10 mouse cellular contexts compared by ENCODE assay signal in genomic region chr2:66408456-66408855, GRCm38 (mm10). TPM values are rescaled to one million over a fixed set of nuclear protein-coding genes. Genes with fewer than 3 reads are reported as not detected.
DNase-seq lines count a peak whose midpoint lies in the region; ATAC-seq and TF ChIP-seq lines count a peak whose summit lies in the region.
"Had no signal": no experiment of that assay in that cellular context is flagged by ENCODE, and none has a peak within 500 bp of the region (broad histone marks: within the 10 kb centered on the region; RNA-seq: fewer than 3 reads in every experiment).

No protein-coding gene starts in this region.

- no peak for TF ChIP-seq CTCF in E14TG2a.4 (conservative IDR thresholded peaks at IDR 0.05; ENCODE audit: low read length)
- TF ChIP-seq CTCF in stomach, postnatal 0 days (IDR thresholded peaks at IDR 0.05; ENCODE audit: low read depth), result no peak
- TF ChIP-seq CTCF in thymus, adult 2 months (IDR thresholded peaks at IDR 0.05; ENCODE audit: borderline replicate concordance, control insufficient read depth, extremely low read depth, insufficient read depth, low read length, poor library complexity), result no peak

- no peak for TF ChIP-seq EP300 in stomach, postnatal 0 days (optimal IDR thresholded peaks at IDR 0.05)

- no peaks in the 10 kb centered on the region for H3K9me3 ChIP-seq in E14TG2a.4 (ENCODE audit: low read length)
- H3K9me3 ChIP-seq in forebrain, embryonic 11.5 days (ENCODE audit: control insufficient read depth, low read length), result no peaks in the 10 kb centered on the region
- H3K9me3 ChIP-seq in stomach, postnatal 0 days (ENCODE audit: control insufficient read depth, low read length), result no peaks in the 10 kb centered on the region

- peak; percentile 7 for DNase-seq in embryo, embryonic 11 days
- no peak for DNase-seq in embryo, embryonic 9.5 days (ENCODE audit: extremely low spot score)
- no peak for DNase-seq in forebrain, embryonic 11.5 days (ENCODE audit: low spot score)
- peak; percentile 24 to 25 for DNase-seq in layer of hippocampus, postnatal 36 days
- DNase-seq in stomach, postnatal 0 days (ENCODE audit: low spot score), result no peak
- DNase-seq in thymus, adult 2 months, result no peak
- DNase-seq in natural killer cell, adult 2 months (ENCODE audit: low spot score in 2 of 2), result no peak

- H3K27ac ChIP-seq in forebrain, embryonic 11.5 days (ENCODE audit: low read depth, low read length), result no peak overlapping the region
- H3K27ac ChIP-seq in stomach, postnatal 0 days (replicated peaks), result no peak overlapping the region
- H3K27ac ChIP-seq in thymus, adult 2 months (ENCODE audit: control insufficient read depth, insufficient read depth, low read length), result no peak overlapping the region

- peaks cover 23% of the 10 kb centered on the region for H3K27me3 ChIP-seq in E14TG2a.4 (ENCODE audit: insufficient read depth, low read length)
- H3K27me3 ChIP-seq in forebrain, embryonic 11.5 days (ENCODE audit: control insufficient read depth, insufficient read depth, low read length), result peaks cover 2% of the 10 kb centered on the region; the same call in 1 of the 2 replicates
- H3K27me3 ChIP-seq in stomach, postnatal 0 days (ENCODE audit: control insufficient read depth, insufficient read depth, low read length), result no peaks in the 10 kb centered on the region
- H3K27me3 ChIP-seq in thymus, adult 2 months (ENCODE audit: control insufficient read depth, insufficient read depth, low read length), result no peaks in the 10 kb centered on the region

- H3K9ac ChIP-seq in forebrain, embryonic 11.5 days (ENCODE audit: low read length), result 0 out of 2 replicates have a peak overlapping the region, but pooled peaks have one; percentile 2
- H3K9ac ChIP-seq in stomach, postnatal 0 days (ENCODE audit: low read length), result no peak overlapping the region

- WGBS in forebrain, embryonic 11.5 days, result 34% methylated on average over 11 of the region's 11 CpGs
- 16% methylated on average over 11 of the region's 11 CpGs for WGBS in stomach, postnatal 0 days
- WGBS in thymus, adult 2 months, result 18% methylated on average over 11 of the region's 11 CpGs

- ATAC-seq in forebrain, embryonic 11.5 days (replicated peaks; ENCODE audit: low FRiP score), result no peak
- no peak for ATAC-seq in stomach, postnatal 0 days (ENCODE audit: low FRiP score, low TSS enrichment)

- H3K4me1 ChIP-seq in E14TG2a.4 (replicated peaks; ENCODE audit: low read depth, low read length), result peaks cover 16% of the 10 kb centered on the region
- no peaks in the 10 kb centered on the region; the same call in 1 of the 2 replicates for H3K4me1 ChIP-seq in forebrain, embryonic 11.5 days (replicated peaks; ENCODE audit: control insufficient read depth, insufficient read depth, low read length)
- H3K4me1 ChIP-seq in stomach, postnatal 0 days (replicated peaks; ENCODE audit: control insufficient read depth, insufficient read depth), result no peaks in the 10 kb centered on the region
- 0 out of 2 replicates have a peak, but pooled peaks cover 3% of the 10 kb centered on the region for H3K4me1 ChIP-seq in thymus, adult 2 months (replicated peaks; ENCODE audit: control insufficient read depth, insufficient read depth, low read length)

- peak overlapping the region; percentile 69; the same call in 1 of the 2 replicates for H3K4me2 ChIP-seq in forebrain, embryonic 11.5 days (ENCODE audit: low read depth, low read length, severe bottlenecking)
- peak overlapping the region; percentile 11; the same call in 1 of the 2 replicates for H3K4me2 ChIP-seq in stomach, postnatal 0 days (replicated peaks; ENCODE audit: low read depth)

- H3K36me3 ChIP-seq in E14TG2a.4 (ENCODE audit: insufficient read depth, low read length), result no peaks in the 10 kb centered on the region
- H3K36me3 ChIP-seq in forebrain, embryonic 11.5 days (ENCODE audit: control insufficient read depth, insufficient read depth, low read length), result no peaks in the 10 kb centered on the region
- H3K36me3 ChIP-seq in stomach, postnatal 0 days (ENCODE audit: control insufficient read depth, insufficient read depth, low read length), result no peaks in the 10 kb centered on the region
- no peaks in the 10 kb centered on the region for H3K36me3 ChIP-seq in thymus, adult 2 months (ENCODE audit: control insufficient read depth, insufficient read depth, low read length)

- 0 out of 2 replicates have a peak overlapping the region, but pooled peaks have one; percentile 17 for H3K4me3 ChIP-seq in E14TG2a.4 (replicated peaks; ENCODE audit: low read length)
- H3K4me3 ChIP-seq in forebrain, embryonic 11.5 days (ENCODE audit: low read depth, low read length), result no peak overlapping the region
- no peak overlapping the region for H3K4me3 ChIP-seq in stomach, postnatal 0 days (ENCODE audit: low read depth, low read length)
- H3K4me3 ChIP-seq in thymus, adult 2 months (ENCODE audit: control insufficient read depth, insufficient read depth, low read length), result no peak overlapping the region

- TF ChIP-seq POLR2A in thymus, adult 2 months (IDR thresholded peaks at IDR 0.05; ENCODE audit: control insufficient read depth, extremely low read depth, insufficient read depth, low read length, poor library complexity), result no peak

RNA-seq across cellular contexts. Expression of gene Scn1a, which starts 32.2 kb away (rescaled TPM):
- polyA plus RNA-seq in forebrain, embryonic 11.5 days (2014; fragmentation: Nextera tagmentation; extraction: Ambion mirVana), result 1.8 and 2.0 TPM in 2 replicates
- 10 to 100 TPM; 64.0 to 68.5 TPM for total RNA-seq in layer of hippocampus, postnatal 36 days (2021)
- polyA plus RNA-seq in stomach, postnatal 0 days (2015; fragmentation: Nextera tagmentation; extraction: Ambion mirVana), result 0.07 TPM in 2 replicates
- polyA plus RNA-seq in thymus, adult 2 months (2012; rRNA removed), result 0.56 and 0.86 TPM in 2 replicates
- total RNA-seq: common myeloid progenitor, adult 5-6 weeks had no signal
- polyA plus RNA-seq: liver, embryonic 16.5 days had no signal

Comparison
In these comparisons a context has a peak if more than half of its experiments do, and no peak if none do; other contexts are left out.
1. DNase-seq: peak in embryo, embryonic 11 days (single experiment) and layer of hippocampus, postnatal 36 days (2 of 2); none in embryo, embryonic 9.5 days (single experiment), forebrain, embryonic 11.5 days (single experiment), stomach, postnatal 0 days (single experiment), thymus, adult 2 months (single experiment) and natural killer cell, adult 2 months (0 of 2).